Mouse (Mus musculus) large intestine, adult 2 months (tissue): ENCODE data around the gene Mrpl40. TPM values are rescaled to one million over a fixed set of nuclear protein-coding genes. Genes with fewer than 3 reads are reported as not detected.

ENCODE experiments used
- DNase-seq: peaks from one replicate; pipeline ENCODE4 v3.0.0-alpha.2; 2012; ENCODE audit warnings: low read depth, low spot score
- WGBS: fragments of 180-500 bp; shearing (Covaris S2); methylation state at CpG from one replicate; pipeline ENCODE4 v1.1.7; 2018; 5-methylcytosine and 5-hydroxymethylcytosine counted together
- polyA plus RNA-seq: library from polyadenylated mRNA; depleted of rRNA; stranded (reverse); fragments of >200 nt; gene quantifications from 2 replicates; pipeline ENCODE4 v1.2.3, GENCODE M21; 2012; rRNA removed

Gene Mrpl40
- polyA plus RNA-seq, 1 experiment, result 18.7 TPM

- DNase-seq, result no peak
- 78% methylated on average over 2 of the region's 2 CpGs for WGBS
Measured at GRCm38 (mm10) chr16:18833486-18833885, 43.2 kb downstream of the Mrpl40 start.

DNA sequence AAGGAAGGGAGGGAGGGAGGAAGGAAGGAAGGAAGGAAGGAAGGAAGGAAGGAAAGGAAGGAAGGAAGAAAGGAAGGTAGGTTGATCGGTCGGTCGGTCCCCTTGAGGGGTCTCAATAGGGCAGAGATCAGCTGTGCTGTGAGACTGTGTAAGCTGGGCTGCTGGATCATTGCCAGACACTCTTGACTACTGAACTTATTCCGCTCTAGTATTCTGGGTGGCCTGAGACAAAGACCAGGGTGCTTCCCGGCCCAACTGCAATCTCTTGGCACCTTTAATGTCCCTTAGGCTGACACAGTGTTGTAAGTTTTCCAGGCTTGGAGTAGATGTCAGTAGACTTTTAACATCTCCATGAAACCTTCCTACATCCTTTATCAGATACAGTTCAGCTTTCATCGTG, 47.6 kb downstream of the Mrpl40 start:
- 88% methylated on average over 6 of the region's 6 CpGs for WGBS
- no peak for DNase-seq

DNA sequence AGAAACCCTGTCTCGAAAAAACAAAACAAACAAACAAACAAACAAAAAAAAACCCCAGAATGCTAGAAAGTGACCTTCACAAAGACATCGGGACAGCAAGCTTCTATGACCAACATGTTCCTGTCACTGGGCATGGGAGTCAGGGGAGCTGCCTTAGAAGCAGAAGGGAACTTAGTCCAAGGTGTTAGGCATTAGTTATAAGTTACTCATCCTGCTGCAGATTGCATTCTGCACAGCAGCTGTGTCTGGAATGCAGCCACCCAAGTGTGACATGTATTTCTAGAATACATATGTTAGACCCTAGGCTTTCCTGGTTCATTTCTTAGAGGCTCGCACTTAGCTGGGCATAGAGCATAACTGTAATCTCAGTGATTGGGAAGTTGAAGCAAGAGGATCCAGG, 48.0 kb downstream of the Mrpl40 start:
- no peak for DNase-seq
- WGBS, result 96% methylated on average over 3 of the region's 3 CpGs

DNA sequence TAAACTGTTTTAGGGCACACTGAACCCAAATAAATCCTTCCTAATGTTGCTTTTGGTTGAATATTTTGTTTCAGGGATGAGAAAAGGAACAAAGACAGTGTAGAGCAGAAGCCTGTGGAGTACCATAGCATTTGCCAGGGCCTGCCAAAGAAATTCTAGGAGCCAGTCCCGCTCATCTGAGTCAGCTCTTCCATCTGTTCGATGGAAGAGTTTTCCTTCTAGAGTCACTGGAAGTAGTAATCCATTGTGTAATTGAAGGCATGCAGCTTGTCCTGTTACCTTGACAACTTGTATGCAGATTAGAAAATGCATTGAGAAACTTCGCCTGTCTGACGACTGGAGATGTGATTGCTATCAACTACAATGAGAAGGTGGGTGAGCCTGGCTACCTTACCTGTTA, 53.7 kb downstream of the Mrpl40 start:
- WGBS, result 79% methylated on average over 4 of the region's 4 CpGs
- DNase-seq, result no peak

DNA sequence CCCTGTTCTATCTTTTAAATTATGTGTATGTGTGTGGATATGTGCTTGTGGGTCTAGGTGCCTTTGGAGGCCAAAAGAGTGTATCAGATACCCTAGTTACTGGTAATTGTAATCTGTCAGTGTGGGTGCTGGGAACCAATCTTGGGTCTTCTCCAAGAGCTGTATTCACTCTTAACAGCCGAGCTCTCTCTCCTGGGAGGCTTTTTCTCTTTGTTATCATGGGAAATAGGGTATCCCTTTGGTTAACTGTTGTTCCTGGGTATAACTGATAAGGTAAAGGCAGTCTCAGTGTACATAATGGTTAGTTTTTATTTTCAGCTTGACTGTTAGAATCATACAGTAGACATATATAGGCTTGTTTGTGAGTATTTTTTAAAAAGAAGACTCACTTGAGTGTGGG, 54.3 kb downstream of the Mrpl40 start:
- 81% methylated on average over 1 of the region's 1 CpGs for WGBS

More for the DNA sequence above, 54.3 kb downstream of the Mrpl40 start:
- DNase-seq, result no peak

Other genes with a start within 250 kb of the Mrpl40 start
- 373 and 445 TPM in 2 replicates for gene Sept5, start 246.9 kb downstream of the Mrpl40 start, polyA plus RNA-seq
- 9.9 and 10.1 TPM in 2 replicates for gene Cldn5, start 100.0 kb downstream of the Mrpl40 start, polyA plus RNA-seq
- gene Ufd1, start 65.1 kb downstream of the Mrpl40 start, polyA plus RNA-seq, result 27.2 and 33.5 TPM in 2 replicates
- 19.7 and 21.0 TPM in 2 replicates for gene Cdc45, start 64.9 kb downstream of the Mrpl40 start, polyA plus RNA-seq
- gene 2510002D24Rik, start 40.3 kb downstream of the Mrpl40 start, polyA plus RNA-seq, result 54.3 and 55.2 TPM in 2 replicates
- gene Gm28539, start 40.3 kb downstream of the Mrpl40 start, polyA plus RNA-seq, result 0.81 TPM in 1 of 2 replicates, not detected in the other
- gene Hira, start 175 bp upstream of the Mrpl40 start, polyA plus RNA-seq, result 50.9 and 58.4 TPM in 2 replicates